Mouse (Mus musculus) forebrain, embryonic 16.5 days (tissue): Measurements from ENCODE around the gene Nsd1. TPM values are rescaled to one million over a fixed set of nuclear protein-coding genes. Genes with fewer than 3 reads are reported as not detected.

Experiments used
- ATAC-seq: fragments of 200-750 bp; cut with Nextera tagmentation; 2 replicates; pipeline ENCODE4 v1.8.0; 2017; ENCODE audit warnings: mild to moderate bottlenecking, moderate library complexity
- H3K27ac ChIP-seq: fragments of 300-500 bp; sonication (generic); 2 replicates; pipeline ENCODE4 v1.5.1; 2014; ENCODE audit warnings: low read length, control low read depth
- H3K27me3 ChIP-seq: fragments of 300-500 bp; sonication (generic); replicated peaks from 2 replicates; pipeline ENCODE4 v1.6.1; 2014; ENCODE audit warnings: low read length; ENCODE audit not compliant: control insufficient read depth, insufficient read depth
- H3K36me3 ChIP-seq: fragments of 300-500 bp; sonication (generic); 2 replicates; pipeline ENCODE4 v1.6.1; 2014; ENCODE audit not compliant: control insufficient read depth, insufficient read depth
- H3K4me1 ChIP-seq: fragments of 300-500 bp; sonication (generic); replicated peaks from 2 replicates; pipeline ENCODE4 v1.6.1; 2014; ENCODE audit warnings: low read length; ENCODE audit not compliant: control insufficient read depth, insufficient read depth
- H3K4me2 ChIP-seq: fragments of 300-500 bp; sonication (generic); 2 replicates; pipeline ENCODE4 v1.6.1; 2014; ENCODE audit warnings: mild to moderate bottlenecking, low read length, control low read depth
- H3K4me3 ChIP-seq: fragments of 300-500 bp; sonication (generic); replicated peaks from 2 replicates; pipeline ENCODE4 v1.5.1; 2014; ENCODE audit warnings: mild to moderate bottlenecking, low read length, control low read depth
- H3K9ac ChIP-seq: fragments of 300-500 bp; sonication (generic); replicated peaks from 2 replicates; pipeline ENCODE4 v1.6.1; 2014; ENCODE audit warnings: low read depth, low read length, control low read depth
- H3K9me3 ChIP-seq: fragments of 300-500 bp; sonication (generic); 2 replicates; pipeline ENCODE4 v1.6.1; 2016; ENCODE audit warnings: low read length; ENCODE audit not compliant: control insufficient read depth
- WGBS: fragments of 180-500 bp; shearing (Covaris S2); extraction: QIAGEN DNeasy Blood & Tissue Kit; methylation state at CpG from one replicate; pipeline ENCODE4 v1.1.7; 2014; 5-methylcytosine and 5-hydroxymethylcytosine counted together
- polyA plus RNA-seq: library from polyadenylated mRNA; unstranded; fragments of >200 nt; fragmentation: Nextera tagmentation; extraction: Ambion mirVana; gene quantifications from 2 replicates; pipeline ENCODE4 v1.2.1, GENCODE M21; 2015

Gene Nsd1
- polyA plus RNA-seq, 1 experiment from 2014 or later, result 53.1 TPM

- no peaks in the 10 kb centered on the region for H3K27me3 ChIP-seq
- H3K27ac ChIP-seq, result no peak overlapping the region
- 91% methylated on average over 6 of the region's 6 CpGs for WGBS
- H3K4me1 ChIP-seq, result peaks cover 10% of the 10 kb centered on the region
- ATAC-seq, result no peak
- no peaks in the 10 kb centered on the region for H3K36me3 ChIP-seq
- H3K9me3 ChIP-seq, result no peaks in the 10 kb centered on the region
- no peak overlapping the region for H3K4me3 ChIP-seq
- H3K4me2 ChIP-seq, result no peak overlapping the region
- no peak overlapping the region for H3K9ac ChIP-seq
Measured at GRCm38 (mm10) chr13:55205448-55206205, 4.0 kb upstream of the Nsd1 start.

- WGBS, result 70% methylated on average over 13 of the region's 13 CpGs
- no peak overlapping the region for H3K9ac ChIP-seq
- no peak overlapping the region for H3K27ac ChIP-seq
- no peak overlapping the region for H3K4me2 ChIP-seq
- H3K36me3 ChIP-seq, result no peaks in the 10 kb centered on the region
- ATAC-seq, result no peak
- H3K9me3 ChIP-seq, result no peaks in the 10 kb centered on the region
- no peaks in the 10 kb centered on the region for H3K27me3 ChIP-seq
- H3K4me3 ChIP-seq, result no peak overlapping the region
- H3K4me1 ChIP-seq, result peaks cover 28% of the 10 kb centered on the region
Measured at GRCm38 (mm10) chr13:55208837-55209648, 539 bp upstream of the Nsd1 start.

- Histone ChIP-seq H3K27ac (peak overlapping the region; percentile 97), H3K27me3 (no peaks in the 10 kb centered on the region), H3K4me2 (peak overlapping the region; percentile 76), H3K36me3 (no peaks in the 10 kb centered on the region), H3K4me1 (peaks cover 36% of the 10 kb centered on the region), H3K4me3 (peak overlapping the region; percentile 85), H3K9ac (peak overlapping the region; percentile 92), H3K9me3 (no peaks in the 10 kb centered on the region)
- peak; percentile 29 for ATAC-seq
- WGBS, result 1% methylated on average over 71 of the region's 77 CpGs
Measured at GRCm38 (mm10) chr13:55210193-55210970, 800 bp downstream of the Nsd1 start.

GRCm38 (mm10) chr13:55210971-55211220 is 1.3 kb downstream of the Nsd1 start:
- peak overlapping the region; percentile 97 for H3K27ac ChIP-seq
- H3K27me3 ChIP-seq, result no peaks in the 10 kb centered on the region
- peak overlapping the region; percentile 76 for H3K4me2 ChIP-seq
- ATAC-seq, result peak; percentile 57
- under 1% methylated on average over 17 of the region's 17 CpGs for WGBS
- no peaks in the 10 kb centered on the region for H3K9me3 ChIP-seq
- H3K36me3 ChIP-seq, result no peaks in the 10 kb centered on the region
- H3K4me3 ChIP-seq, result peak overlapping the region; percentile 85
- peak overlapping the region; percentile 92 for H3K9ac ChIP-seq
- peaks cover 41% of the 10 kb centered on the region for H3K4me1 ChIP-seq

- no peaks in the 10 kb centered on the region for H3K36me3 ChIP-seq
- no peaks in the 10 kb centered on the region for H3K27me3 ChIP-seq
- peak; percentile 80 for ATAC-seq
- no peaks in the 10 kb centered on the region for H3K9me3 ChIP-seq
- peak overlapping the region; percentile 76 for H3K4me2 ChIP-seq
- peak overlapping the region; percentile 85 for H3K4me3 ChIP-seq
- WGBS, result 0% methylated on average over 28 of the region's 93 CpGs
- peak overlapping the region; percentile 92 for H3K9ac ChIP-seq
- H3K4me1 ChIP-seq, result peaks cover 47% of the 10 kb centered on the region
- H3K27ac ChIP-seq, result peak overlapping the region; percentile 97
Measured at GRCm38 (mm10) chr13:55211221-55212010, 1.8 kb downstream of the Nsd1 start.

- H3K4me2 ChIP-seq, result peak overlapping the region; percentile 76
- peak overlapping the region; percentile 85 for H3K4me3 ChIP-seq
- 0% methylated on average over 1 of the region's 32 CpGs for WGBS
- no peaks in the 10 kb centered on the region for H3K27me3 ChIP-seq
- peaks cover 50% of the 10 kb centered on the region for H3K4me1 ChIP-seq
- H3K36me3 ChIP-seq, result no peaks in the 10 kb centered on the region; the same call in 1 of the 2 replicates
- H3K9me3 ChIP-seq, result no peaks in the 10 kb centered on the region
- H3K9ac ChIP-seq, result peak overlapping the region; percentile 92
- H3K27ac ChIP-seq, result peak overlapping the region; percentile 97
- ATAC-seq, result peak; percentile 51
Measured at GRCm38 (mm10) chr13:55212011-55212360, 2.4 kb downstream of the Nsd1 start.

- peak; percentile 32 for ATAC-seq
- Histone ChIP-seq H3K9me3 (no peaks in the 10 kb centered on the region), H3K4me3 (peak overlapping the region; percentile 85), H3K36me3 (no peaks in the 10 kb centered on the region; the same call in 1 of the 2 replicates), H3K27me3 (no peaks in the 10 kb centered on the region), H3K27ac (peak overlapping the region; percentile 97), H3K9ac (peak overlapping the region; percentile 92), H3K4me2 (peak overlapping the region; percentile 76), H3K4me1 (peaks cover 50% of the 10 kb centered on the region)
- under 1% methylated on average over 55 of the region's 58 CpGs for WGBS
Measured at GRCm38 (mm10) chr13:55212361-55213137, 3.0 kb downstream of the Nsd1 start.

- Histone ChIP-seq H3K4me1 (peaks cover 56% of the 10 kb centered on the region), H3K9me3 (no peaks in the 10 kb centered on the region), H3K27me3 (no peaks in the 10 kb centered on the region), H3K27ac (peak overlapping the region; percentile 97), H3K4me3 (peak overlapping the region; percentile 85), H3K36me3 (no peaks in the 10 kb centered on the region; the same call in 1 of the 2 replicates), H3K4me2 (peak overlapping the region; percentile 76), H3K9ac (peak overlapping the region; percentile 92)
- WGBS, result 56% methylated on average over 10 of the region's 10 CpGs
- ATAC-seq, result no peak
Measured at GRCm38 (mm10) chr13:55213138-55213806, 3.7 kb downstream of the Nsd1 start.
